Mouse (Mus musculus) liver, postnatal 0 days (tissue): ENCODE data around the gene Triobp. TPM values are rescaled to one million over a fixed set of nuclear protein-coding genes. Genes with fewer than 3 reads are reported as not detected.

Experiments
- ATAC-seq: fragments of 200-750 bp; cut with Nextera tagmentation; 2 replicates; pipeline ENCODE4 v1.8.0; 2017; ENCODE audit warnings: mild to moderate bottlenecking, moderate library complexity
- DNase-seq: peaks from one replicate; pipeline ENCODE4 v3.0.0-alpha.2; 2016
- H3K27ac ChIP-seq: fragments of 300-500 bp; sonication (generic); 2 replicates; pipeline ENCODE4 v1.5.1; 2014; ENCODE audit warnings: antibody characterized with exemption, moderate library complexity, mild to moderate bottlenecking, low read depth
- H3K27me3 ChIP-seq: fragments of 300-500 bp; sonication (generic); 2 replicates; pipeline ENCODE4 v1.6.1; 2014; ENCODE audit warnings: low read length, control low read depth, mixed read lengths; ENCODE audit not compliant: insufficient read depth
- H3K36me3 ChIP-seq: fragments of 300-500 bp; sonication (generic); replicated peaks from 2 replicates; pipeline ENCODE4 v1.6.1; 2014; ENCODE audit warnings: mild to moderate bottlenecking, control low read depth, low read length, moderate library complexity, mixed read lengths; ENCODE audit not compliant: insufficient read depth
- H3K4me1 ChIP-seq: fragments of 300-500 bp; sonication (generic); 2 replicates; pipeline ENCODE4 v1.6.1; 2014; ENCODE audit warnings: antibody characterized with exemption, mild to moderate bottlenecking, control low read depth; ENCODE audit not compliant: insufficient read depth
- H3K4me2 ChIP-seq: fragments of 300-500 bp; sonication (generic); 2 replicates; pipeline ENCODE4 v1.6.1; 2014; ENCODE audit warnings: low read depth, mild to moderate bottlenecking, low read length, moderate library complexity, mixed read lengths
- H3K4me3 ChIP-seq: fragments of 300-500 bp; sonication (generic); 2 replicates; pipeline ENCODE4 v1.5.1; 2014; ENCODE audit warnings: low read depth, low read length
- H3K9ac ChIP-seq: fragments of 300-500 bp; sonication (generic); replicated peaks from 2 replicates; pipeline ENCODE4 v1.6.1; 2014; ENCODE audit warnings: mild to moderate bottlenecking, moderate library complexity
- H3K9me3 ChIP-seq: fragments of 300-500 bp; sonication (generic); 2 replicates; pipeline ENCODE4 v1.6.1; 2016; ENCODE audit warnings: mild to moderate bottlenecking, control low read depth, low read length, mixed read lengths
- CTCF ChIP-seq: sonication (generic); IDR thresholded peaks from 2 replicates; pipeline ENCODE4 v1.5.1; 2016; ENCODE audit warnings: antibody characterized with exemption, low read depth
- EP300 ChIP-seq: IDR thresholded peaks from 2 replicates; pipeline ENCODE4 v1.6.1; 2016; ENCODE audit warnings: antibody characterized with exemption, low read depth, mild to moderate bottlenecking
- WGBS: fragments of 180-500 bp; shearing (Covaris S2); extraction: QIAGEN DNeasy Blood & Tissue Kit; methylation state at CpG from one replicate; pipeline ENCODE4 v1.1.7; 2014; ENCODE audit not compliant: insufficient replicate concordance; 5-methylcytosine and 5-hydroxymethylcytosine counted together
- polyA plus RNA-seq: library from polyadenylated mRNA; unstranded; fragments of >200 nt; fragmentation: Nextera tagmentation; extraction: Ambion mirVana; gene quantifications from 2 replicates; pipeline ENCODE4 v1.2.1, GENCODE M21; 2015

Triobp gene
- polyA plus RNA-seq, 1 experiment from 2014 or later: 11.9 TPM

GRCm38 (mm10) chr15:78990970-78991525, 43.5 kb downstream of the Triobp start:
- no peak overlapping the region for H3K4me3 ChIP-seq
- 90% methylated on average over 25 of the region's 25 CpGs for WGBS

DNA sequence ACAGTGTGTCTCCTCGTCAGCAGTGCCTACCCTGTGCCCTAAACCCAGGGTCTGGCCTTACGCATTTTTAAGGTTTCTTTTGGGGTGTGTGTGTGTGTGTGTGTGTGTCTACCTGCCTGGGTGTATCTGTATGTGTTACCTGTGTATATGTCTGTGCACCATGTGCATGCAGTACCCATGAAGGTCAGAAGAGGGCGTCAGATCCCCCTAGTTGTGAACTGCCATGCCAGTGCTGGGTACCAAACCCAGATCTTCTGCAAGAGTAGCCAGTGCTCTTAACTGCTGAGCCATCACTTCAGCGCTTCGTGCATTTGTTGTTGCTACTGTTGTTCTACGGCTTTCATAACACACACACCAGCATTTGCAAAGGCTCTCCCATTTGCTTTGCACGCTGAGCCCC, 44.7 kb downstream of the Triobp start:
- no peak overlapping the region for H3K9ac ChIP-seq
- H3K27ac ChIP-seq: no peak overlapping the region
- H3K4me2 ChIP-seq: no peak overlapping the region
- no peaks in the 10 kb centered on the region for H3K27me3 ChIP-seq
- no peaks in the 10 kb centered on the region for H3K9me3 ChIP-seq
- peaks cover 69% of the 10 kb centered on the region for H3K36me3 ChIP-seq
- ATAC-seq (no peak), DNase-seq (no peak)
- no peak overlapping the region for H3K4me3 ChIP-seq
- WGBS: 90% methylated on average over 7 of the region's 7 CpGs
- TF ChIP-seq EP300 (no peak), CTCF (peak; percentile 30; the same call in 1 of the 2 replicates)
- peaks cover 10% of the 10 kb centered on the region for H3K4me1 ChIP-seq

More at GRCm38 (mm10) chr15:78990970-78991525, 43.5 kb downstream of the Triobp start:
- H3K4me2 ChIP-seq: no peak overlapping the region
- H3K36me3 ChIP-seq: peaks cover 68% of the 10 kb centered on the region
- H3K9me3 ChIP-seq: no peaks in the 10 kb centered on the region
- peaks cover 5% of the 10 kb centered on the region for H3K4me1 ChIP-seq
- no peaks in the 10 kb centered on the region for H3K27me3 ChIP-seq
- DNase-seq (no peak), ATAC-seq (no peak)
- H3K27ac ChIP-seq: no peak overlapping the region
- no peak for TF ChIP-seq EP300
- no peak for TF ChIP-seq CTCF
- no peak overlapping the region for H3K9ac ChIP-seq

- peaks cover 10% of the 10 kb centered on the region for H3K4me1 ChIP-seq
- ATAC-seq (no peak), DNase-seq (no peak)
- WGBS: 96% methylated on average over 24 of the region's 24 CpGs
- no peak overlapping the region for H3K4me2 ChIP-seq
- H3K27ac ChIP-seq: no peak overlapping the region
- TF ChIP-seq CTCF: no peak
- no peak for TF ChIP-seq EP300
- H3K9ac ChIP-seq: no peak overlapping the region
- H3K36me3 ChIP-seq: peaks cover 69% of the 10 kb centered on the region
- no peak overlapping the region for H3K4me3 ChIP-seq
- H3K27me3 ChIP-seq: no peaks in the 10 kb centered on the region
- no peaks in the 10 kb centered on the region for H3K9me3 ChIP-seq
Measured at GRCm38 (mm10) chr15:78992925-78993324, 45.4 kb downstream of the Triobp start.

DNA sequence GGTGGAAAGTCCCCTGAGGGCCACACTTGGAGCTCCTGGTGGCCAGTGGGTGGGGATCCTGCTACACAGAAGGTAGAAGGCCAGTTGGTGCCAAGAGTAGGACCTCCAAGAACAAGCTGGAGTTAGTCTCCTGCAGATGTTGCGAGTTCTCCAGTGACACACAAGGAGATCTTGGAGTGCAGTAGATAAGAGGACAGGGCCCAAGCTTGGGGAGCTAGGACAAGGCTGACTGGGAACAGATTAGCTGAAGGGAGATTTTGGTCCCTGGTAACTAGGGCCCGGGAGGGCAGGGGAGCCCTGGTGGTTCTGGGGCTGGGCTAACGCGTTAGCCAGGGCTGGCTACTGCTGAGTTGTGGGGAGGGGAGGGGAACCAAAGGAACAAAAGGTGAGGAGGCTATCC, 48.4 kb downstream of the Triobp start:
- no peak for DNase-seq
- H3K27ac ChIP-seq: peak overlapping the region; percentile 58
- ATAC-seq: no peak
- no peak overlapping the region for H3K4me2 ChIP-seq
- H3K4me1 ChIP-seq: peaks cover 10% of the 10 kb centered on the region
- no peaks in the 10 kb centered on the region for H3K27me3 ChIP-seq
- no peak overlapping the region for H3K9ac ChIP-seq
- 73% methylated on average over 4 of the region's 4 CpGs for WGBS
- no peaks in the 10 kb centered on the region for H3K9me3 ChIP-seq
- no peak for TF ChIP-seq CTCF
- no peak for TF ChIP-seq EP300
- H3K36me3 ChIP-seq: peaks cover 65% of the 10 kb centered on the region
- H3K4me3 ChIP-seq: no peak overlapping the region

DNA sequence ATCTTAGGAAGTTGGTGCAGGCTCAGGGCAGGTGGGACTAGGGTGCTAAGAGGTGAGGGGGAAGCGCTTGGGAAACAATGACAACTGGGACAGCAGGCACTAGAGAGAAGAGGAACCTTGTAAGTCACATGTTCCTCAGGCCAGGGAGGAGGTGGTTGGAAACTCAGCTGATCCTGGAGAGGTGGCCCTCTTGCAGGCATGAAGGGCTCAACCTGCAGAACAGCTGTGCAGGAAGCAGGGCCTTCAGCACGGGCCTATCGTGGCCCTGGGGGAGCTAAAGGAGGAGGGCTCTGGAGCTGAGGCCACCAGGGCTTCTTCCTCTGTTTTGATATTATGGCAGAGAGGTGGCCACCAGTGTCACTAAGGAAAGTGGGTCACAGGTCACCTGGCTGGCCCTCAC, 49.1 kb downstream of the Triobp start:
- no peak overlapping the region for H3K4me3 ChIP-seq
- H3K4me2 ChIP-seq: no peak overlapping the region
- TF ChIP-seq EP300 (no peak), CTCF (no peak)
- no peaks in the 10 kb centered on the region for H3K9me3 ChIP-seq
- ATAC-seq: peak; percentile 79
- DNase-seq: peak; percentile 38
- no peaks in the 10 kb centered on the region for H3K27me3 ChIP-seq
- H3K9ac ChIP-seq: no peak overlapping the region
- H3K4me1 ChIP-seq: peaks cover 10% of the 10 kb centered on the region
- peaks cover 65% of the 10 kb centered on the region for H3K36me3 ChIP-seq
- WGBS: 42% methylated on average over 3 of the region's 3 CpGs
- H3K27ac ChIP-seq: peak overlapping the region; percentile 58

GRCm38 (mm10) chr15:78998348-78998747, 50.8 kb downstream of the Triobp start:
- H3K9me3 ChIP-seq: no peaks in the 10 kb centered on the region
- WGBS: 74% methylated on average over 8 of the region's 8 CpGs
- TF ChIP-seq CTCF: no peak
- no peak overlapping the region for H3K27ac ChIP-seq
- no peak overlapping the region for H3K4me2 ChIP-seq
- H3K9ac ChIP-seq: no peak overlapping the region
- ATAC-seq (no peak), DNase-seq (no peak)
- peaks cover 60% of the 10 kb centered on the region for H3K36me3 ChIP-seq
- peaks cover 10% of the 10 kb centered on the region for H3K4me1 ChIP-seq
- no peaks in the 10 kb centered on the region for H3K27me3 ChIP-seq
- no peak overlapping the region for H3K4me3 ChIP-seq

DNA sequence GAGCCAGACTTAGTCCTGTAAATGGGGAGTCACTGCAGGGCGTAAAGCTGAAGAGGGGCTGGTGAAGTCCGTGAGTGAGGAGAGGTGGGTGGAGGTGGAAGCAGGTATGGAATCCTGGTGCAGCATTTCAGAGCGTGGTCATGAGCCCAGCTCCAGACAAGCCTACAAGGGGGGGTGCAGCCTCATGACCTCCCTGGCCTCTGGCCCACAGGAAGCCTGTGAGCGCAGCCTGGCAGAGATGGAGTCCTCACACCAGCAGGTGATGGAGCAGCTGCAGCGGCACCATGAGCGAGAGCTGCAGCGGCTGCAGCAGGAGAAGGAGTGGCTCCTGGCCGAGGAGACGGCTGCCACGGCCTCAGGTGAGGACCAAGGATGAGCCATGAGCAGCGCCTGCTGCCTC, 52.1 kb downstream of the Triobp start:
- TF ChIP-seq CTCF: no peak
- Histone ChIP-seq H3K9ac (no peak overlapping the region), H3K4me3 (no peak overlapping the region), H3K4me2 (no peak overlapping the region), H3K4me1 (peaks cover 10% of the 10 kb centered on the region), H3K27me3 (no peaks in the 10 kb centered on the region), H3K27ac (no peak overlapping the region), H3K36me3 (peaks cover 59% of the 10 kb centered on the region), H3K9me3 (no peaks in the 10 kb centered on the region)
- WGBS: 81% methylated on average over 11 of the region's 11 CpGs
- ATAC-seq (no peak), DNase-seq (no peak)
